Mouse (Mus musculus) small intestine, adult 2 months (tissue): ENCODE data around the gene Dxo. TPM values are rescaled to one million over a fixed set of nuclear protein-coding genes. Genes with fewer than 3 reads are reported as not detected.
"Not testable (repeated sequence)": the region's sequence is repeated elsewhere in the genome, so short reads cannot be mapped to it uniquely, and the experiment has no call there.

Experiments used
- H3K27ac ChIP-seq: fragments of 200-500 bp; 2 replicates; pipeline ENCODE4 v1.5.1; 2012; ENCODE audit warnings: low read depth, low read length, control low read depth, inconsistent platforms; ENCODE audit not compliant: insufficient read depth
- H3K27me3 ChIP-seq: fragments of 200-500 bp; 2 replicates; pipeline ENCODE4 v1.6.1; 2012; ENCODE audit warnings: mild to moderate bottlenecking, moderate library complexity, low read length, inconsistent platforms; ENCODE audit not compliant: control insufficient read depth, insufficient read depth
- H3K36me3 ChIP-seq: fragments of 200-500 bp; 2 replicates; pipeline ENCODE4 v1.6.1; 2012; ENCODE audit warnings: mild to moderate bottlenecking, low read length, control low read depth, inconsistent platforms; ENCODE audit not compliant: control insufficient read depth, insufficient read depth
- H3K4me1 ChIP-seq: fragments of 200-500 bp; 2 replicates; pipeline ENCODE4 v1.6.1; 2012; ENCODE audit warnings: low read length, inconsistent platforms, mixed read lengths; ENCODE audit not compliant: control insufficient read depth, insufficient read depth, insufficient read length
- H3K4me3 ChIP-seq: fragments of 200-500 bp; 2 replicates; pipeline ENCODE4 v1.5.1; 2012; ENCODE audit warnings: low read depth, mild to moderate bottlenecking, control low read depth, inconsistent platforms, low read length, moderate library complexity
- CTCF ChIP-seq: fragments of 200-500 bp; IDR thresholded peaks from 2 replicates; pipeline ENCODE4 v1.5.1; 2012; ENCODE audit warnings: low read depth, mild to moderate bottlenecking, control low read depth, inconsistent platforms, low read length, moderate library complexity, mixed read lengths; ENCODE audit not compliant: insufficient replicate concordance, insufficient read length; ENCODE audit errors: extremely low read depth
- POLR2A ChIP-seq: fragments of 200-500 bp; IDR thresholded peaks from 2 replicates; pipeline ENCODE4 v1.6.1; 2012; ENCODE audit warnings: low read depth, mild to moderate bottlenecking, control low read depth, inconsistent platforms, low read length, moderate library complexity
- WGBS: fragments of 180-500 bp; shearing (Covaris S2); methylation state at CpG from one replicate; pipeline ENCODE4 v1.1.7; 2018; 5-methylcytosine and 5-hydroxymethylcytosine counted together
- polyA plus RNA-seq: library from polyadenylated mRNA; depleted of rRNA; stranded (reverse); fragments of >200 nt; gene quantifications from 2 replicates; pipeline ENCODE4 v1.2.3, GENCODE M21; 2012; rRNA removed

Dxo gene
- 31.5 and 51.8 TPM in 2 replicates for polyA plus RNA-seq

- WGBS = 1% methylated on average over 40 of the region's 40 CpGs
- TF ChIP-seq CTCF = no peak
- TF ChIP-seq POLR2A = peak; percentile 35
- Histone ChIP-seq H3K27ac (peak within 1 kb of the TSS; percentile 66), H3K27me3 (no peaks in the 10 kb centered on the region), H3K4me1 (peaks cover 11% of the 10 kb centered on the region), H3K4me3 (peak within 1 kb of the TSS; percentile 79), H3K36me3 (peaks cover 45% of the 10 kb centered on the region)
Observed at GRCm38 (mm10) chr17:34836856-34837221, at the start of gene Dxo, which contains the start of gene Stk19. TSS of gene Dxo (plus strand) at chr17:34837019. TSS of gene Stk19 (minus strand) at chr17:34836945.

GRCm38 (mm10) chr17:34795016-34795415, 41.8 kb upstream of the Dxo start:
- Histone ChIP-seq H3K27ac (no peak overlapping the region), H3K27me3 (no peaks in the 10 kb centered on the region)

GRCm38 (mm10) chr17:34795633-34796032, 41.2 kb upstream of the Dxo start:
- 68% methylated on average over 9 of the region's 9 CpGs for WGBS

More at GRCm38 (mm10) chr17:34795016-34795415, 41.8 kb upstream of the Dxo start:
- H3K36me3 ChIP-seq = no peaks in the 10 kb centered on the region
- 82% methylated on average over 10 of the region's 10 CpGs for WGBS
- no peak for TF ChIP-seq CTCF
- no peak for TF ChIP-seq POLR2A
- no peak overlapping the region for H3K4me3 ChIP-seq
- no peaks in the 10 kb centered on the region for H3K4me1 ChIP-seq

GRCm38 (mm10) chr17:34796311-34797140, 40.3 kb upstream of the Dxo start:
- no peaks in the 10 kb centered on the region for H3K27me3 ChIP-seq
- no peak overlapping the region for H3K27ac ChIP-seq
- TF ChIP-seq CTCF (no peak), POLR2A (no peak)
- no peaks in the 10 kb centered on the region for H3K36me3 ChIP-seq
- 81% methylated on average over 8 of the region's 8 CpGs for WGBS
- no peak overlapping the region for H3K4me3 ChIP-seq
- no peaks in the 10 kb centered on the region for H3K4me1 ChIP-seq

More at GRCm38 (mm10) chr17:34795633-34796032, 41.2 kb upstream of the Dxo start:
- Histone ChIP-seq H3K27ac (no peak overlapping the region), H3K4me3 (no peak overlapping the region), H3K4me1 (no peaks in the 10 kb centered on the region), H3K27me3 (no peaks in the 10 kb centered on the region), H3K36me3 (no peaks in the 10 kb centered on the region)
- peak; percentile 38; the same call in 1 of the 2 replicates for TF ChIP-seq CTCF
- no peak for TF ChIP-seq POLR2A

GRCm38 (mm10) chr17:34797211-34797995, 39.4 kb upstream of the Dxo start:
- not testable (repeated sequence) for H3K27ac ChIP-seq, H3K4me3 ChIP-seq, H3K27me3 ChIP-seq, H3K4me1 ChIP-seq, H3K36me3 ChIP-seq
- WGBS = 86% methylated on average over 10 of the region's 10 CpGs

GRCm38 (mm10) chr17:34798071-34798470, 38.7 kb upstream of the Dxo start:
- H3K4me3 ChIP-seq, H3K36me3 ChIP-seq, H3K4me1 ChIP-seq, H3K27ac ChIP-seq, H3K27me3 ChIP-seq: not testable (repeated sequence)
- WGBS = 80% methylated on average over 7 of the region's 7 CpGs

GRCm38 (mm10) chr17:34798866-34799530, 37.8 kb upstream of the Dxo start:
- 92% methylated on average over 17 of the region's 17 CpGs for WGBS
- no peaks in the 10 kb centered on the region for H3K36me3 ChIP-seq
- H3K27me3 ChIP-seq = no peaks in the 10 kb centered on the region
- TF ChIP-seq CTCF = no peak
- TF ChIP-seq POLR2A = no peak
- no peaks in the 10 kb centered on the region for H3K4me1 ChIP-seq
- H3K4me3 ChIP-seq = no peak overlapping the region
- no peak overlapping the region for H3K27ac ChIP-seq
